Mouse (Mus musculus) kidney, adult 2 months (tissue): ENCODE data around the gene Acvr1. TPM values are rescaled to one million over a fixed set of nuclear protein-coding genes. Genes with fewer than 3 reads are reported as not detected.

Experiments used
- DNase-seq: peaks from one replicate; pipeline ENCODE4 v3.0.0; 2021
- H3K27ac ChIP-seq: fragments of 200-500 bp; 2 replicates; pipeline ENCODE4 v1.5.1; 2012; ENCODE audit warnings: low read depth, low read length, control low read depth, inconsistent platforms; ENCODE audit not compliant: insufficient read depth
- H3K27me3 ChIP-seq: fragments of 200-500 bp; replicated peaks from 2 replicates; pipeline ENCODE4 v1.6.1; 2012; ENCODE audit warnings: mild to moderate bottlenecking, moderate library complexity, low read length, inconsistent platforms; ENCODE audit not compliant: control insufficient read depth, insufficient read depth
- H3K36me3 ChIP-seq: fragments of 200-500 bp; 2 replicates; pipeline ENCODE4 v1.6.1; 2012; ENCODE audit warnings: mild to moderate bottlenecking, moderate library complexity, low read length, inconsistent platforms; ENCODE audit not compliant: control insufficient read depth, insufficient read depth
- H3K4me1 ChIP-seq: fragments of 200-500 bp; 2 replicates; pipeline ENCODE4 v1.6.1; 2011; ENCODE audit warnings: low read length; ENCODE audit not compliant: control insufficient read depth, insufficient read depth
- H3K4me3 ChIP-seq: fragments of 200-500 bp; 2 replicates; pipeline ENCODE4 v1.5.1; 2011; ENCODE audit warnings: mild to moderate bottlenecking, low read depth, low read length, control low read depth; ENCODE audit not compliant: insufficient read depth
- CTCF ChIP-seq: fragments of 200-500 bp; conservative IDR thresholded peaks from 2 replicates; pipeline ENCODE4 v1.5.1; 2011; ENCODE audit warnings: low read depth, mild to moderate bottlenecking, control low read depth, low read length, moderate library complexity, mixed read lengths; ENCODE audit not compliant: insufficient read depth, insufficient read length
- POLR2A ChIP-seq: fragments of 200-500 bp; IDR thresholded peaks from one replicate; pipeline ENCODE4 v1.6.1; 2011; ENCODE audit warnings: low read depth, low read length, control low read depth
- WGBS: fragments of 180-500 bp; shearing (Covaris S2); methylation state at CpG from one replicate; pipeline ENCODE4 v1.1.7; 2018; 5-methylcytosine and 5-hydroxymethylcytosine counted together
- polyA plus RNA-seq: library from polyadenylated mRNA; depleted of rRNA; stranded (reverse); fragments of >200 nt; gene quantifications from 2 replicates; pipeline ENCODE4 v1.2.3, GENCODE M21; 2012

The Acvr1 gene
- polyA plus RNA-seq, 1 experiment = 6.3 TPM

GRCm38 (mm10) chr2:58557045-58557845, 9.7 kb downstream of the Acvr1 start:
- WGBS = 70% methylated on average over 9 of the region's 9 CpGs
- H3K27ac ChIP-seq = no peak overlapping the region
- H3K27me3 ChIP-seq = no peaks in the 10 kb centered on the region
- H3K36me3 ChIP-seq = no peaks in the 10 kb centered on the region
- no peak for DNase-seq
- no peak overlapping the region for H3K4me3 ChIP-seq
- no peak for TF ChIP-seq CTCF
- no peak for TF ChIP-seq POLR2A
- H3K4me1 ChIP-seq = peaks cover 6% of the 10 kb centered on the region

- Histone ChIP-seq H3K4me3 (no peak overlapping the region), H3K27me3 (no peaks in the 10 kb centered on the region), H3K4me1 (peaks cover 12% of the 10 kb centered on the region), H3K36me3 (no peaks in the 10 kb centered on the region), H3K27ac (no peak overlapping the region)
- 66% methylated on average over 3 of the region's 3 CpGs for WGBS
- DNase-seq = peak; percentile 69
- TF ChIP-seq CTCF = no peak
- TF ChIP-seq POLR2A = no peak
These were observed 14.7 kb downstream of the Acvr1 start for GRCm38 (mm10) chr2:58552296-58552695.

- no peak for DNase-seq
- Histone ChIP-seq H3K4me1 (peaks cover 12% of the 10 kb centered on the region), H3K4me3 (no peak overlapping the region), H3K27me3 (no peaks in the 10 kb centered on the region), H3K36me3 (no peaks in the 10 kb centered on the region), H3K27ac (no peak overlapping the region)
- 55% methylated on average over 6 of the region's 6 CpGs for WGBS
- TF ChIP-seq POLR2A (no peak), CTCF (no peak)
These were observed 15.1 kb downstream of the Acvr1 start for GRCm38 (mm10) chr2:58551866-58552265.

GRCm38 (mm10) chr2:58550488-58550887, 16.5 kb downstream of the Acvr1 start:
- no peak for DNase-seq
- peaks cover 12% of the 10 kb centered on the region for H3K4me1 ChIP-seq
- no peak overlapping the region for H3K27ac ChIP-seq
- no peak overlapping the region for H3K4me3 ChIP-seq
- no peaks in the 10 kb centered on the region for H3K27me3 ChIP-seq
- TF ChIP-seq CTCF (no peak), POLR2A (no peak)
- no peaks in the 10 kb centered on the region for H3K36me3 ChIP-seq
- WGBS = 83% methylated on average over 9 of the region's 9 CpGs

GRCm38 (mm10) chr2:58549960-58550359, 17.0 kb downstream of the Acvr1 start:
- 69% methylated on average over 6 of the region's 6 CpGs for WGBS
- H3K27ac ChIP-seq = no peak overlapping the region
- DNase-seq = no peak
- H3K36me3 ChIP-seq = no peaks in the 10 kb centered on the region
- H3K4me3 ChIP-seq = no peak overlapping the region
- H3K4me1 ChIP-seq = peaks cover 12% of the 10 kb centered on the region
- H3K27me3 ChIP-seq = no peaks in the 10 kb centered on the region
- TF ChIP-seq CTCF (no peak), POLR2A (no peak)

GRCm38 (mm10) chr2:58548943-58549342, 18.0 kb downstream of the Acvr1 start:
- DNase-seq = no peak
- Histone ChIP-seq H3K27ac (no peak overlapping the region), H3K4me1 (peaks cover 12% of the 10 kb centered on the region), H3K27me3 (no peaks in the 10 kb centered on the region), H3K4me3 (no peak overlapping the region), H3K36me3 (no peaks in the 10 kb centered on the region)
- WGBS = 47% methylated on average over 7 of the region's 7 CpGs
- no peak for TF ChIP-seq CTCF
- no peak for TF ChIP-seq POLR2A

- no peak for DNase-seq
- Histone ChIP-seq H3K27me3 (no peaks in the 10 kb centered on the region), H3K36me3 (no peaks in the 10 kb centered on the region), H3K4me3 (no peak overlapping the region), H3K4me1 (no peaks in the 10 kb centered on the region; the same call in 1 of the 2 replicates), H3K27ac (no peak overlapping the region)
- TF ChIP-seq CTCF (no peak), POLR2A (no peak)
- WGBS = 54% methylated on average over 7 of the region's 7 CpGs
These were observed 20.7 kb downstream of the Acvr1 start for GRCm38 (mm10) chr2:58546264-58546663.
